Mouse (Mus musculus) embryonic fibroblast, embryonic 13.5 days (primary cell): ENCODE results near the gene Gm6020. TPM values are rescaled to one million over a fixed set of nuclear protein-coding genes. Genes with fewer than 3 reads are reported as not detected.
"Not testable (repeated sequence)": the region's sequence is repeated elsewhere in the genome, so short reads cannot be mapped to it uniquely, and the experiment has no call there.

Experiments used
- H3K27ac ChIP-seq: 2 replicates; pipeline ENCODE4 v1.5.1; 2012; ENCODE audit warnings: low read length, control low read depth, inconsistent platforms; ENCODE audit not compliant: insufficient read depth
- H3K4me1 ChIP-seq: 2 replicates; pipeline ENCODE4 v1.6.1; 2011; ENCODE audit warnings: low read length; ENCODE audit not compliant: control insufficient read depth, insufficient read depth
- H3K4me3 ChIP-seq: 2 replicates; pipeline ENCODE4 v1.5.1; 2011; ENCODE audit warnings: mild to moderate bottlenecking, control low read depth, low read length; ENCODE audit not compliant: insufficient read depth
- CTCF ChIP-seq: IDR thresholded peaks from 2 replicates; pipeline ENCODE4 v1.5.1; 2011; ENCODE audit warnings: mild to moderate bottlenecking, control low read depth, low read length, moderate library complexity, borderline replicate concordance; ENCODE audit not compliant: insufficient read depth
- POLR2A ChIP-seq: IDR thresholded peaks from 2 replicates; pipeline ENCODE4 v1.6.1; 2011; ENCODE audit warnings: low read depth, mild to moderate bottlenecking, control low read depth, low read length, moderate library complexity
- polyA plus RNA-seq: library from polyadenylated mRNA; stranded (reverse); fragments of >200 nt; gene quantifications from 2 replicates; pipeline ENCODE4 v1.2.4, GENCODE M21; 2011; ENCODE audit warnings: low read depth; ENCODE audit not compliant: missing spikeins, insufficient read length

Gm6020 gene
- not detected in 2 replicates for polyA plus RNA-seq

DNA sequence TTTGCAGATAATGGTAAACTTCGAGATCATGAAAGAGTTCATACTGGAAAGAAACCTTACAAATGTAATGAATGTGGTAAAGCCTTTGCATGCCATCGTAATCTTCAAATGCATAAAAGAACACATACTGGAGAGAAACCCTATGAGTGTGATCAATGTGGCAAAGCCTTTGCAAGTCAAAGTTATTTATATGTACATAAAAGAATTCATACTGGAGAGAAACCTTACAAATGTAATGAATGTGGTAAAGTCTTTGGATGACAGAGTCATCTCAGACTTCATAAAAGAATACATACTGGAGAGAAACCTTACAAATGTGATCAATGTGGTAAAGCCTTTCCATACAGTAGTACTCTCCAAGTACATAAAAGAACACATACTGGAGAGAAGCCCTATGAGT, at the start of gene Gm6020:
Gm6020 (plus strand) TSS at position 301 of the 400 bp plus-strand sequence.
- H3K4me3 ChIP-seq, H3K27ac ChIP-seq, H3K4me1 ChIP-seq: not testable (repeated sequence)

DNA sequence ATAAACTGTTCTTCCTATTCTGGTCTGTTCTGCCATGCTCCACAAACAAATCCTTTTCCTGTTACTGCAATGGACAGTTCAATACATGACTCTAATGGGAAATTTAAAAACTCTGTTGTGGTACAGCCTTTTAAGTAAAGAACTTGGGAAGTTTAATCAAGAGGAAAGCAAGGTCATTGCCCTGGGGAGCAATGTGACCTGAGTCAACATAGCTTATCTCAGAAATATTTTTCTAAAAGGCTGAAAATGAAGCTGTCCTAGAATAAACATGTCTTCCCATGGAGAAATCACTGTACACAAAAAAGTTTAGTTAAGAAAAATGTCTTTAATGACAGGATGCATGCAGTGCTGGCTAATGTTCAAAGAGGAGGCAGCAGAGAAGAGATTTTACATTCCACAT, 45.0 kb upstream of the Gm6020 start:
- 0 out of 2 replicates have a peak, but pooled peaks cover 3% of the 10 kb centered on the region for H3K4me1 ChIP-seq
- H3K27ac ChIP-seq = no peak overlapping the region
- no peak overlapping the region for H3K4me3 ChIP-seq
- TF ChIP-seq CTCF (no peak), POLR2A (no peak)

DNA sequence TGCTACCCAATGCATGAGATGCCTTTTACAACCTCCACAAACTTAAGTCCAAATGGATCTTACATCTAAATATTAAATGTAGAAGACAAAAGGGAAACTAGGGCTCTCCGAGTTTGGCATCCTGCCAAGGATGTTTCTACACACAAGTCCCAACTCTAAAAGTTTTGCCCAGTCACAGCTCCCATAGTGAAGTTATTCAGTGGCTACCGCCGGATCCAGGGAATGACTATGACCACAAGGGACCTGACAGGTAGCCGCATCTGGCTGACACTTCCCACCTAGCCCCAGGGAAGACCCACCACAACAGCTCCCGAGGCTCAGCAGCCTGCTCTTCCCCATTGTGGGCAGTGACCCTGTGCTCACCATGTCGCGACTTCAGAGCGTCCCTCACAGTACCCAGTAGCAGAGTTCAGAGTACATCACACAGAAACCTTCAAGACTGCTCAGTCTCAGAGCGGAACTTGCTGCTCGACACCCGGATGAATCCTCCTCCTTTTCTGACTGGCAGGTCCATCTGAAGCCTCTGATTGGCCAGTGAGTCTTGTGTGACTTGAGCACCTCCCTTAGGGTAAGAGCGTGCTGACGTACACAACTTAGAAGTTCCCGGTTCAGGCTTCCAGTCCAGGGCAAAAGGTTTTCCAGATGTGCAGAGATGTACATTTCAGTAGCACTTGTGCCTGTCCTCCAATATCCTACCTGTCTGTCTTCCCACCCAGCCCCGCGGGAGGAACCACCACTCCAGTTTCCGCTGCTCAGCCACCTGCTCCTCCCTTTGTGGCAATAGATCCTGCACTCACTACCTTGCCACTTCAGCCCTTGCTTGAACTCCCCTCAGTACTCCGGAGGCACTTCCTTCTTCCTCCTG, 43.1 kb upstream of the Gm6020 start, which contains the start of gene Zfp950:
Zfp950 (minus strand) TSS at position 499 of the 865 bp plus-strand sequence.
- TF ChIP-seq CTCF = no peak
- peak; percentile 80 for TF ChIP-seq POLR2A
- Histone ChIP-seq H3K27ac (no peak within 1 kb of the TSS), H3K4me3 (peak within 1 kb of the TSS; percentile 92), H3K4me1 (0 out of 2 replicates have a peak, but pooled peaks cover 3% of the 10 kb centered on the region)

DNA sequence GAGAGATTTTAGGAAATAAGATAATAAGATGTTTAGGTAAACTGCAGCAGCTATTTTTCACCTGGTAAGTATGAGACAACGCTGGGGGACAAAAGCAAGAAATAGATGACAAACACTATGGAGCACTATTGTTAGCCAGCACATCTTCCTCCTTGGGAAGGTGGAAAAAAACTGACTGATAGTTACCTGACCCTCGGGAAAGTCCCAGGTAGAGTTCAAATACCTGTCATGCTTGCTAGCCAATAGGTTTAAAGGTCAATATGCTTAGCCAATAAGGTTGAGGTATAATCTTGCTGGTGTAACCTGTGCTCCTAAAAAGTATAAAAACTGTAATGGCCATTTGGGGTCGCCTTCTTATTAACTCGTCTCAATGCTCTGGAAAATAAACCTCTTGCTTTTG, 42.4 kb upstream of the Gm6020 start:
- TF ChIP-seq CTCF (no peak), POLR2A (no peak)
- no peak overlapping the region for H3K27ac ChIP-seq
- H3K4me1 ChIP-seq = 0 out of 2 replicates have a peak, but pooled peaks cover 3% of the 10 kb centered on the region
- H3K4me3 ChIP-seq = no peak overlapping the region

DNA sequence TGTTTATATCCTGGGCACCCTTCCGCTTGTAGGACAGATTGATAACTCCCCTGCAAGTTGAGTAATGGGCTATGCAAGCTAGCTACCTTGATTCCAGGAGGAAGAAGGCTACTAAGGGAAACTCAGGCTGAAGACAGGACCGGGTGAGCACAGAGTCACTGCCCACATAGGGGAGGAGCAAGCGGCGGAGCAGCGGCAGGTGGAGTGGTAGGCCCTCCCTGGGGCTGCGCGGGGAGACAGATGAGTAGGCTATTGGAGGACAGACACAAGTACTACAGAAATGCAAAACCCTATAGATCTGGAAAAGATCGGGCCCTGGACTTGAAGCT, 32.4 kb upstream of the Gm6020 start:
- Histone ChIP-seq H3K4me3 (peak overlapping the region; percentile 23), H3K4me1 (no peaks in the 10 kb centered on the region), H3K27ac (no peak overlapping the region)
- TF ChIP-seq POLR2A (no peak), CTCF (no peak)

DNA sequence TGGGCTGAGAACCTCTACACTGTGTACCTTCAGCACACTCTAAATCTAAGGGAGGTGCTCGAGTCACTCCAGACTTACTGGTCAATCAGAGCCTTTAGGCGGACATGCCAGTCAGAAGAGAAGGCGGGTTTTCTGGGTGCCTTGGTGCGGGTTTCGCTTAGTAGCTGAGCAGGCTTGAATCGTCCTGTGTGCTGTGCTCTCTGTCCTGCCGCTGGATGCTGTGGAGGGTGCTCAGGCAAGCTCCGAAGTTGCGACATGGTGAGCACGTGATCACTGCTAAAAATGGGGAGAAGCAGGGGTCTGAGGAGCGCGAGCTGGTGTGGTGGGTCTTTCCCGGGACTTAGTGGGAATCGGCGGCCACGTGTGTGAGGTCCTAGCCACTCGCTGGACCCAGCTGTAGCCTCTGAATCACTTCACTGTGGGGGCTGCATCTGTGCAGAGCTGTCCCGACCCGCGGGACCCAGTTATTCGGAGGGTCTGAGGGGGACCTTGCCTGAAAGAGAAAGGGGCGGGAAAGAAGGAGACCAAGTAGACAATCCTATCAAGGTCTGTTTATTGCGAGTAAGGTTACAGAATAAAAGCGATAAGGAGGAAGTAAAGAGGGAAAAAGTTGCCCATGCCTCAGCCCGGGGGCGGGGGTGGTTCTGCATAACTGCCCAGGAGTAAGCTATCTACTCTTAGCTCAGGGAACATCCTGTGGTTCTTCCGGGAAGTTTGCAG, 31.8 kb upstream of the Gm6020 start:
- no peak for TF ChIP-seq POLR2A
- no peak for TF ChIP-seq CTCF
- H3K4me3 ChIP-seq = peak overlapping the region; percentile 23
- H3K27ac ChIP-seq = no peak overlapping the region
- no peaks in the 10 kb centered on the region for H3K4me1 ChIP-seq

DNA sequence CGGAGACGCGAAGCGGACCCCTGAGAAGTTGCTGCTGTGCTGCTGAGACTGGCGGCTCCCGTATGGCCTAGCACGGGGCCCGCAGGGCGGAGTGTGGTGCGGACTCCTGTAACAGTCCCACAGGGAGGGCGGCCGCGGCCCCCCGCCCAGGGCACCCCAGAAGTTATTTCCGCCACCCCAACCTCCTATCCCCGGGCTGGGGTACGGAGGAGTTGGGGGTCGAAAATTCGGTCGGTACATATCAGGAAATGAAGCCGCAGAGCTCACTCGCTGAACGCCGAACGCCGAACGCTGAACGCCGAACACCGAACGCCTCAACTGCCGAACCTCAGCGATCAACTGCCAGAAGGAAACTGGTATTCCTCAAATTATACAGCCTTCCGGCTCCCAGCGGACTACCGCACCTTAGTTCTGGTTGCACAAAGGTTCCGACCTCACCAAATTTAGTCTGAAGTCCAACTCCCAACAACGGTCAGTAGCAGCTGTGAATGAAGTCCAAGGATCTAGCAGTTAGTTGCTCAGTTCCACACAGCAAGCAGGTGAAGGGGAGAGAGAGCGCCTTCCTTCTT, 7.8 kb upstream of the Gm6020 start, which contains the start of gene Gm7102:
Gm7102 (minus strand) TSS at position 554 of the 569 bp plus-strand sequence.
- TF ChIP-seq CTCF (no peak), POLR2A (no peak)
- Histone ChIP-seq H3K27ac (no peak within 1 kb of the TSS), H3K4me3 (no peak within 1 kb of the TSS), H3K4me1 (no peaks in the 10 kb centered on the region)

DNA sequence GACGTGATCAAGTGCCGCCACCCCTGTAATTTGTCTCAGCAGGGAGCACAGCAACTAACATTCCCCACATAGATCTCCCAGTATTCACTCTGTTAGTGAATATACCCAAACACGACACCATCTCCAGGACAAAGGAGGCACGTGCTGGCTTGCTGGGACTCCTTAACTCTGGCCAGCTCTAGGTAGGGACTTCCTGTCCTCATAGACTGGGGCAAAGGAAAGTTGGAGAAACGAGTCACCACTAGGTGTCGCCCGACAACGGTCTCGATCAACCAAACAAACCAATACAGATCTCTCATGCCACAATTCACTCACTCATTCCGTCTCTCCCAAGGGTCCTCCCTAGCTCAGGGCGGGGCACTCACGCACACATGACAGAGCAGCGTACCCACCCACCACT, 15.6 kb downstream of the Gm6020 start:
- H3K27ac ChIP-seq = no peak overlapping the region
- TF ChIP-seq POLR2A = no peak
- TF ChIP-seq CTCF = peak; percentile 49; the same call in 1 of the 2 replicates
- H3K4me3 ChIP-seq = no peak overlapping the region
- H3K4me1 ChIP-seq = no peaks in the 10 kb centered on the region

DNA sequence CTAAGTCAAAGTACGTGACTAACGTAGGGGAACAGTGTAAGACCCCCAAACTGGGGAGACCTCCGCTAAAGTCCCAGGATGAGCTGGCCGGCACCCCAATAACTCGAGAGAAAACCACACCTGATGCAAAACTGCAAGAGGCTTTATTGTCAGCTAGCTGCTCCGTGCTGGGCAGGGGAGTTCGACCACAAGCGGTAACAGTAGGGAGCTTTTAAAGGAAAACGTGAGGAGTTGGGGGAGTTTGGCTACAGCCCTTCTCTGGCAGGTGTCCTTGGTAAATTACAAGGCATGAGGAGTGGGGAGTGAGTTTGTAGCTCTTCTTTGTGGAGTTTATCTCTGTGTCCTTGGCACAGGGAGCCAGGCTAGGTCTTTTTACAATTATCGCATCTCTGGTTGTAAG, 16.1 kb downstream of the Gm6020 start:
- TF ChIP-seq CTCF = no peak
- no peak for TF ChIP-seq POLR2A
- Histone ChIP-seq H3K4me3 (no peak overlapping the region), H3K27ac (no peak overlapping the region), H3K4me1 (no peaks in the 10 kb centered on the region)

DNA sequence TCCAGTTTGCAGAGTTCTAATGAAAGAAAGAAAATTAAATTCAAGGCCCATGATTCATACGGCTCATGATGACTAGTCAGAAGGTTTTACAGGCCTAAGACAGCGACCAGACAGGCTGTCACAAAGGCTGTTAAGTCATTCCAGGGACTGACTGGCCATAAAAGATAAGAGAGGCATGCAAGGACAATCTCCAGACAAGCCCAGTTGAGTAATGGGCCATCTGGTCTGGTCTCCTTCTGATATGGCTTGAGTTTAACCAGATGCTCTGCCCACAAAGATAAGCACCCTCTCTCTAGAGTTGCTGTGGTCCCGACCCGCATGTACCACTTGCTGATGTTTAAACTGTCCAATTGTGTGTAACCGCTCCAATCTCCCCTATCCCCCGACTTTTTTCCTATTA, 23.8 kb downstream of the Gm6020 start:
- H3K27ac ChIP-seq, H3K4me3 ChIP-seq, H3K4me1 ChIP-seq: not testable (repeated sequence)
